Mouse (Mus musculus) c-Kit-positive CD71-negative TER-119-negative erythroid progenitor cells, embryonic 14.5 days (primary cell): ENCODE results near the gene Ceacam1.
"Not testable (repeated sequence)": the region's sequence is repeated elsewhere in the genome, so short reads cannot be mapped to it uniquely, and the experiment has no call there.

Source experiments
- DNase-seq: peaks from one replicate; pipeline ENCODE4 v3.0.0-alpha.2; 2013; ENCODE audit warnings: low read depth

Ceacam1 gene

GRCm38 (mm10) chr7:25439978-25440815, 37.2 kb downstream of the Ceacam1 start:
- no peak for DNase-seq

- no peak for DNase-seq
Observed at GRCm38 (mm10) chr7:25439124-25439822, 38.1 kb downstream of the Ceacam1 start.

DNA sequence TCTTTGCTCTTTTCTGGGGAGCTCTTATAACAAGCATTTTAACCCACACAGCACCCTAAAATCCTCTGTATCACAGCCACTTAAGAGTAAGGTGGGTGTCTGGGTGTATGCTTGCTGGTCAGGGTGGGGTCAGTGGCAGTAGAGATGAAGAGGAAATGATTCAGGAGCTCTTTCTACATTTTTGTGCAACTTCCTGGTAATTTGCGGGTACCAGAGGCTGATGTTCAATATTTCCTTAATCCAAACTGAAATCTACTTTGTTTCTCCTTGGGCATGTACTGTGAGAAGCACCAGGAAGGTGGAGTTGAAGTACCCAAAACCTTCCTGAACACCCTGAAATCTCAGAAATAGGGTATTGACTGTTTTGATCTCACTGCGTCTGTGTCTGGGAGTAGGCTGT, 40.7 kb downstream of the Ceacam1 start:
- DNase-seq = no peak

DNA sequence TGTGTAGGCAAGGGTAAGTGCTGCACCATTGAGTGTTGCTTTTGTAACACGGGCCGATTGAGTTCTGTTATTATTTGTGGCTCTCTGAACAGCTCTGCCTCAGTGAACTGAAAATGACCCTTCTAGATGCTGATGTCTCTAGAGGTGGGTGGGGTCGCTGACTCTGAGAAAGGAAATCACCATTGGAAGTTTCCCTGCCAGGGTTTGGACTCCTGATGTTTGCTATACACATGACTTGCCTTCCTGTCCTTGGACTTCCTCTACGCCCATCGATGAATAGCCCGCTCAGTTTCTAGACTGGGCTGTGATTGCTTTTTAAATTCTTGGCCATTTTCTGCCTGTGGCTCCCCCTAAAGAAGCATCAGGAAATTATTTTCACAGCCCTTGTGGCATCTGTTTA, 41.2 kb downstream of the Ceacam1 start:
- DNase-seq = no peak

GRCm38 (mm10) chr7:25435546-25435851, 41.9 kb downstream of the Ceacam1 start:
- DNase-seq = no peak

GRCm38 (mm10) chr7:25434654-25435545, 42.5 kb downstream of the Ceacam1 start:
- DNase-seq = no peak

DNA sequence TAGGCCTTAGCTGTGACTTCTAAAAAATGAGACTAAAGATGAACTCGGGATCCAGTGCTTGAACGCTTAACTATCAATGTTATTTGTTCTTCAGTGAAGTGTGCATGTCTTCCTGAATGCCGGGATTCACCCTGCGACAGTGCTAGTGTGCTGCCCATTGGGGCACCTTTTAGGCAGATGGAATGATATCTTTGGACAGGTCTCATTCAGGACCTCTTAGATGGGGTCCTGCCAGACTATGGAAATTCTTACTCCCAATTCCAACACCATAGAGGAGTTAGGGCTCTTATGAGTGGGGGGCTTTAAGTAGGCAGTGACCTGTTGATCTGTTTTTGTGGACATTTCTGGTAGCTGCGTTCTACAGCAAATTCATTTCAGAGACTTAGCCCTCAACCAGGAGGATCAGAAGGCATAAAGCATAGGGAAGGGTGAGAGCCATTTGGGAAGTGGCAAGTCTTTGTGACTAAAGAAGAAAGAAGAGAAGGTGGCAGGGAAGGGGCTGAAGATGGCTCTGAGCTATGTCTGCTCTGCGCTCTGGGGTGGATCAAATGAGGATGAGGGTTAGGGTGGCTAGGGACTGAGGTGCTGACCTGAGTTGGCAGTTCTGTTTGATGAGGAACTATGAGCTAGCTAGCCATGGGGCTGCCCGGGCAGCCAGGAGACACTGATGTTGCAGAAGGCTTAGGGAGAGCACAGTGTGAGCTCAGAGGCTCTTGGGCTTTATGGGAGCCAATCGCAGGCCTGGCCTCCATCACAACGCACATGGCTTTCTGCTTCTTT, 43.4 kb downstream of the Ceacam1 start:
- DNase-seq = no peak

GRCm38 (mm10) chr7:25433007-25433541, 44.3 kb downstream of the Ceacam1 start:
- DNase-seq = no peak

DNA sequence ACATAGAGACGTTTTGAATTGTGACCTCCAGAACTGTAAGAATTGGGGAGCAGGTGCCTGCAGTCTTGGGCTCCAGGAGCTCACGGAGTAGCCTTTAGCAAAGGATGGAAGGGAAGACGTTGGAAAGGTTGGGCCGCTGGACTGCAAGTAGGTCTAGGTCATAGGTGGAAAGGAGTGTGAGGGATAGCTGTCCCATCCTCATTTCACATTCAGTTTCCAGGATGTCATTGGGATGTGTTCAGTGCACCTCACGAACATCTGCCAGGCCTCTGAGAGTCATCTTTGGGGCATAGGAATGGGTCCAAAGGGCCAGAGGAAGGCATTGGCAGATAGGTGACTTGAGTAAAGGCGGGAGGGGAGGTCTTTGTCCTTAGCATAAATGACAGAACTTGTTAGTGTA, 45.0 kb downstream of the Ceacam1 start:
- DNase-seq = no peak

GRCm38 (mm10) chr7:25429886-25430784, 47.3 kb downstream of the Ceacam1 start:
- DNase-seq = no peak

- DNase-seq = no peak
Observed at GRCm38 (mm10) chr7:25428321-25428720, 49.1 kb downstream of the Ceacam1 start.

DNA sequence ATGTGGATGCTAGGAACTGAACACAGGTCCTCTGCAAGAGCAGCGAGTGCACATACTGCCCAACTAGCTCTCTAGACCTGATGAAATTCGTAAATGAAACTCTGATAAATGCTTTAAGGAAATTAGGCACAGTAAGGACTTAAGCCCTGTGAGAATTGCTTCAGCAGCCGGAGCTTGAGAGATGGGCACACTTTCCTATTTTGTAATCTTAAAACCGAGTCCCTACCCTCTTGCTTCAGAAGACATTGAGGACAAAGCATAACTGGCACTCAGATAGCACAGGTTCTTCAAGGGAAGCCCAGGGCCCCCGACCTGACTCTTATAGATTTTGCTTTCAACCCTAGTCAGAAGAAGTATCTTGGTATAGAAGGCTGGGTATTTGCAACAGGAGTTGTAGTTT, 50.3 kb downstream of the Ceacam1 start:
- no peak for DNase-seq

GRCm38 (mm10) chr7:25426380-25426779, 51.0 kb downstream of the Ceacam1 start:
- DNase-seq = not testable (repeated sequence)

- DNase-seq = peak; percentile 87
Observed at GRCm38 (mm10) chr7:25424429-25424828, 53.0 kb downstream of the Ceacam1 start.

- no peak for DNase-seq
Observed at GRCm38 (mm10) chr7:25422286-25422841, 55.0 kb downstream of the Ceacam1 start.

GRCm38 (mm10) chr7:25419943-25420342, 57.5 kb downstream of the Ceacam1 start:
- no peak for DNase-seq

DNA sequence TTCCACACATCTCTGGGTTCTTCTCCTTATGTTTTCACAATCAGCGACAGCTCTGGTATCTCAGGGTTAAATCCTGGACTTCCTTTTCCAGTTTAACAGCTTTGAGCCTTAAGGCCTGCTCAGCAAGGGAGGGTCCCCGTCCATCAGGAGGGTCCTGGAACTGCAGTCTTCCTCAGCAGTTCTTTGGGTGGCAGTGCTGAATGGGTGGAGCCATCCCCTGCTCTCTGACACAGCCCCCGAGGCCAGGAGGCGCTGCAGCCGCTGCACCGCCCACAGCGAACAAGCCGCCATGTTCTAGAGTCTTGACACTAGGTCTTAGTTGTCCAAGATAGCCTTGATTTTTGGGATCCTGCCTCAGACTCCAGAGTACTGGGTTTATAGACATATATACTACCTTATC, 57.9 kb downstream of the Ceacam1 start:
- no peak for DNase-seq

DNA sequence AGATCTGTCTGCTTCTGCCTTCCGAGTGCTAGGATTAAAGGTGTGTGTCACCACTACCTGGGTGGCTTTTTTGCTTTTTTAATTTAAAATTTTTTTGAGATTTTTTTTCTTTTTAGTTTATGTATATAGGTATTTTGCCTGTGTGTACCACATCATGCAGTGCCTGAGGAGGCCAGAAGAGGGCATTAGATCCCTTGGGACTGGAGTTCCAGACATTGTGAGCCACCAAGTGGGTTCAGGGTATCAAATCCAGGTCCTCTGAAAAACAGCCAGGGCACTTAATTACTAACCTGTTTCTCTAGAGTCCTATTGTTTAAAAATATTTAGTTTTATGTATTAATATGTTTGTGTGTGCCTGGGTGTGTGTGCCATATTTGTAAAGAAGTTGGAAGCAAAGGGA, 59.8 kb downstream of the Ceacam1 start:
- DNase-seq = no peak

DNA sequence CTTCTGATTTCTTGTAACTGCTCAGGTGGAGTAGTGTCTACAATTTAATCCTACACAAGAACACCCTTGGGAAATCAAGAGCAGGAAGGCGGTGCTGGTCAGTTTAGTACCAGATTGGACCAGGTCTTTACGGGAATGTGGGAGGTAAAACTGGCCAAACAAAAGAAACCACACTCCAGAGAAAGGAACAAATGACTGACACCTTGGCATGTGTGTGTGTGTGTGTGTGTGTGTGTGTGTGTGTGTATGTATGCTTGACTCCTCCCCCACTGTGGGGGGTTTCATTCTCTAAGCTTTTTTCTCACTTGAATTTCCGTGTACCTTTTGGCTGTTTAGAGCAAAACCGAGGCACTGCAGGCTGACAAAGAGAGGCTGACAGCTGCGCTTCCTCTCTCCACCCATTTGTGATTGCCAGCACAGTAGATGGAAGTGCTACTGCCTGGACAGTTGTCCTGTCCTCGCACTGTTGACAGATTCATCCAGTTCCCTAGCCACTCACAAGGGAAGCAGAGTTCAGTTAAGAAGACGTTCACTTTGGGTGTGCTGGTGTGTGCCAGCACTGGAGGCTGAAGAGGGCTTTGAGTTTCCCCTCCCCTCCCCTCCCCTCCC, 64.5 kb downstream of the Ceacam1 start, which contains the start of gene Cxcl17:
Cxcl17 (minus strand) TSS at position 54 of the 609 bp plus-strand sequence.
- no peak for DNase-seq

GRCm38 (mm10) chr7:25411861-25412260, 65.5 kb downstream of the Ceacam1 start:
- no peak for DNase-seq
